Mouse (Mus musculus) lung, embryonic 15.5 days (tissue): ENCODE results near the gene Plrg1. TPM values are rescaled to one million over a fixed set of nuclear protein-coding genes. Genes with fewer than 3 reads are reported as not detected.

ENCODE experiments used
- ATAC-seq: fragments of 200-750 bp; cut with Nextera tagmentation; 2 replicates; pipeline ENCODE4 v1.8.0; 2017; ENCODE audit warnings: moderate number of reproducible peaks, borderline replicate concordance; ENCODE audit not compliant: low FRiP score, low TSS enrichment; ENCODE audit errors: extremely low read depth
- H3K27ac ChIP-seq: fragments of 300-500 bp; sonication (generic); 2 replicates; pipeline ENCODE4 v1.5.1; 2015; ENCODE audit warnings: moderate library complexity, mild to moderate bottlenecking, inconsistent platforms
- H3K27me3 ChIP-seq: fragments of 300-500 bp; sonication (generic); 2 replicates; pipeline ENCODE4 v1.6.1; 2015; ENCODE audit warnings: inconsistent platforms
- H3K36me3 ChIP-seq: fragments of 300-500 bp; sonication (generic); 2 replicates; pipeline ENCODE4 v1.6.1; 2015; ENCODE audit warnings: inconsistent platforms
- H3K4me1 ChIP-seq: fragments of 300-500 bp; sonication (generic); 2 replicates; pipeline ENCODE4 v1.6.1; 2015; ENCODE audit warnings: inconsistent platforms
- H3K4me2 ChIP-seq: fragments of 300-500 bp; sonication (generic); 2 replicates; pipeline ENCODE4 v1.6.1; 2015; ENCODE audit warnings: inconsistent platforms, mild to moderate bottlenecking, moderate library complexity
- H3K4me3 ChIP-seq: fragments of 300-500 bp; sonication (generic); 2 replicates; pipeline ENCODE4 v1.5.1; 2015; ENCODE audit warnings: mild to moderate bottlenecking, inconsistent platforms
- H3K9ac ChIP-seq: fragments of 300-500 bp; sonication (generic); 2 replicates; pipeline ENCODE4 v1.6.1; 2015; ENCODE audit warnings: inconsistent platforms
- H3K9me3 ChIP-seq: fragments of 300-500 bp; sonication (generic); 2 replicates; pipeline ENCODE4 v1.6.1; 2016; ENCODE audit warnings: inconsistent platforms
- WGBS: fragments of 180-500 bp; shearing (Covaris S2); methylation state at CpG from one replicate; pipeline ENCODE4 v1.1.7; 2015; 5-methylcytosine and 5-hydroxymethylcytosine counted together
- polyA plus RNA-seq: library from polyadenylated mRNA; unstranded; fragments of >200 nt; fragmentation: Nextera tagmentation; extraction: Ambion mirVana; gene quantifications from 2 replicates; pipeline ENCODE4 v1.2.1, GENCODE M21; 2015

Gene Plrg1
- polyA plus RNA-seq, 1 experiment from 2014 or later: 110 TPM

DNA sequence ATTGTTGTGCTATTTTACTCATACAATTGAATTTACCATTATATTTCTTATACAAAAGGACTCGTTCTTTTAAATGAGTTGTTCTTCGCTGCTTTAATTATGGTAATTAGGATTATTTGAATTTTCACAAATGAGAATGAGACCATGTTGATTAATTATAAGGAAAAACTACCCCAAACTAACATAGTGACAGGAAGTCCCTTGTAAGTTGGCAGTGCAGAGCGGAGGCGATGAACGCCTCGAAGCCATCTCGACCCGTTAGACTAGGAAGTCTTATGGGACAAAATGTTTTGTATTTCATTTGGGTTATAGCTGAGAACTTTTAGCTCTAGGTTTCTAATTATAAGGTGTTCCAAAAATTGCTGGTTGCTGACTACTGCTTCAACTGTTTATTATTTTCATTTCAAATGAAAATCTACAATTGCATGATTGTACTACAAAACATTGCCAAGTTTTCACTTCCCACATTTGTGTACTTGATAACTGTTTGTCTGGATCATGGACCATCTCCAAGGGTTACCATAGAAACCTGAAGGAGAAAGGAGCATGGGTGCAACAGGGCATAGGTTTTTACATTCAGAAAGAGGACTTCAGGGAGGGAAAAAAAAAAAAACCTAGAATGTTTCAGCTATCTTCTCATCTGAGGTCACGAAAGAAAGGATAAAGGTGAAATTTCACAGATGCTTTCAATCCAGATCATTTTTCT lies 27.6 kb upstream of the Plrg1 start:
- no peak overlapping the region for H3K4me3 ChIP-seq
- WGBS: 87% methylated on average over 9 of the region's 9 CpGs
- H3K4me1 ChIP-seq: no peaks in the 10 kb centered on the region
- H3K4me2 ChIP-seq: no peak overlapping the region
- H3K27ac ChIP-seq: no peak overlapping the region
- no peak for ATAC-seq
- H3K27me3 ChIP-seq: no peaks in the 10 kb centered on the region
- no peak overlapping the region for H3K9ac ChIP-seq
- H3K9me3 ChIP-seq: no peaks in the 10 kb centered on the region
- H3K36me3 ChIP-seq: no peaks in the 10 kb centered on the region

DNA sequence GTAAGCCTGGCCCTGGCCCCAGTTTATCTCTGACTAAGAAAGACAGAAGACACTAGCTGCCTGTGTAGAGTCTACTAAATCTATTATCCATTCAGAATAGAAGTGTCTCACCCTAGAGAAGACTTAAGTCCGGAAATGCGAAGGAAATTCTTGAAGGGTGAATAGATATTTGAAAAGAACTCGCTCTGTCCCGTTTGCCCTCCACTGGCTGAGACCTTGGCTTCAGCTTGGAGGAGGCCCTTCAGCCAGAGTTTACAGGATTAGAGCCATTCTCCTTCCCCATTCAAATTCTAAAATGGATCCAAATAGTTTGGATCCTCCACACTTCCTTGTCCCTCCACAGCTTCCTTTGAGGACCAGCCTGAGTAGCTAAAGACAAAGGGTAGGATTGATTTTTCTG lies 25.0 kb upstream of the Plrg1 start:
- ATAC-seq: no peak
- Histone ChIP-seq H3K4me1 (no peaks in the 10 kb centered on the region), H3K4me2 (no peak overlapping the region), H3K9me3 (no peaks in the 10 kb centered on the region), H3K36me3 (no peaks in the 10 kb centered on the region), H3K27ac (no peak overlapping the region), H3K9ac (no peak overlapping the region), H3K27me3 (no peaks in the 10 kb centered on the region), H3K4me3 (no peak overlapping the region)
- WGBS: 89% methylated on average over 4 of the region's 4 CpGs

- no peak overlapping the region for H3K9ac ChIP-seq
- H3K27ac ChIP-seq: no peak overlapping the region
- no peaks in the 10 kb centered on the region for H3K27me3 ChIP-seq
- no peaks in the 10 kb centered on the region for H3K9me3 ChIP-seq
- no peak overlapping the region for H3K4me2 ChIP-seq
- H3K36me3 ChIP-seq: no peaks in the 10 kb centered on the region
- H3K4me1 ChIP-seq: no peaks in the 10 kb centered on the region
- 54% methylated on average over 13 of the region's 13 CpGs for WGBS
- H3K4me3 ChIP-seq: no peak overlapping the region
- no peak for ATAC-seq
These were observed 22.5 kb upstream of the Plrg1 start for GRCm38 (mm10) chr3:83032746-83033308.

DNA sequence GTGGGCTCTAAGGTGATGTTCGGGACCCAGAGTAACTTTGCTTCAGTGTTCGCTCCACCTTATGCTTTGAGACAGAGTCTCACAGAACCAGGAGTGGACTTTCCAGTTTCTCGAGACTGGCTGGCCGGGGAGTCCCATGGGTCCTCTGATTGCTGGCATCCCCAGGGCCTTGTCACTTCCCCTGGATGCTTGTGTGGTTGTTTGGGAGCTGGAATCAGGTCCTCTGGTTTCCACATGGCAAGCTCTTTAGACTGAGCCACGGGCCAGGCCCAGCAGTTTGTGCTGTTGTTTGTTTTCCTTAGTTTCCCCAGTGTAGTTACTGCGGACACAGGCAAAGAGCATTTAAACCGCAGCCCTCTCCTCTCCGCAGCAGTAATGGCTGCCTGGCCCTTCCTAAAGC lies 21.5 kb upstream of the Plrg1 start:
- ATAC-seq: no peak
- Histone ChIP-seq H3K27ac (no peak overlapping the region), H3K27me3 (no peaks in the 10 kb centered on the region), H3K9ac (no peak overlapping the region), H3K9me3 (no peaks in the 10 kb centered on the region), H3K4me3 (no peak overlapping the region), H3K4me1 (no peaks in the 10 kb centered on the region), H3K36me3 (no peaks in the 10 kb centered on the region), H3K4me2 (no peak overlapping the region)
- 70% methylated on average over 8 of the region's 8 CpGs for WGBS

DNA sequence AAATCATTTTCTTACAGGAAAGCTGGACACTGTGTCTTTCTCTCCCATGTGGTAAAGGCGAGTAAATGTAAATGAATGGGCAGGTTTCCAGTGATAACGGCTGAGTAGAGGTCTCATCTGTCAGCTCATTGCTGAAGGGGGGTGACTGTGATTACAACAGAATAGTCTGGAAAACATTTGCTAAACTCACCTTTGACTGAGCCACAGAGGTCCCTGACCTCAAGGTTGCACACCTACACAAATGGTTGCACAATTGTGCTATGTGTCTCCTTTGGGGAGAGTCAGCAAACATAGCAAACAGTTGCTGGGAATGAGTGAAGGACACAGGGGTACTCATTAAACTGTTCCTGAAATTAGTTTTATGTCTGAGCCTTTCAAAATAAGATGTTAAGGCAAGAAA lies 16.5 kb upstream of the Plrg1 start:
- no peak for ATAC-seq
- no peak overlapping the region for H3K9ac ChIP-seq
- no peak overlapping the region for H3K4me3 ChIP-seq
- no peaks in the 10 kb centered on the region for H3K27me3 ChIP-seq
- 46% methylated on average over 2 of the region's 2 CpGs for WGBS
- H3K4me2 ChIP-seq: no peak overlapping the region
- H3K27ac ChIP-seq: no peak overlapping the region
- H3K4me1 ChIP-seq: no peaks in the 10 kb centered on the region
- no peaks in the 10 kb centered on the region for H3K36me3 ChIP-seq
- no peaks in the 10 kb centered on the region for H3K9me3 ChIP-seq

DNA sequence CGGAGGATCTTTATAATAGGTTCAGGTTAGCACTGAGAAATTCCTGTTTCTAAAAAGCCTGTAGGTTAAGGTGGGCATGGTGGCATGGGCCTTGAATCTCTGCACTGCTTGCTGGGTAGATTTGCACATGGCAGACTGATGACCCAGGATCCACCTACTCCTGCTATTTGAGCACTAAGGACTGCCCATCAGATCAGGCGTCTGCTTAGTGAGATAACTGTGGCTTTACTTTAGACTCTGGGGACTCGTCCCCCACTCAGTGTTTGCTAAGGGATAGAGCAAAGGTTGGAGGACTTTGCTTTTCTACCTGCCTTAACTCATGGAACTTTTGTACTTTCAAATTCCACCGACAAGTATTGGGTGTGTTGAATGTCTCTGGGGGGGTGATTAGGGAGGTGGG lies 15.7 kb upstream of the Plrg1 start:
- Histone ChIP-seq H3K36me3 (no peaks in the 10 kb centered on the region), H3K27me3 (no peaks in the 10 kb centered on the region), H3K4me2 (no peak overlapping the region), H3K27ac (no peak overlapping the region), H3K9me3 (no peaks in the 10 kb centered on the region), H3K9ac (no peak overlapping the region), H3K4me1 (no peaks in the 10 kb centered on the region), H3K4me3 (no peak overlapping the region)
- WGBS: 55% methylated on average over 4 of the region's 4 CpGs
- no peak for ATAC-seq

GRCm38 (mm10) chr3:83042451-83042850 lies 12.9 kb upstream of the Plrg1 start:
- Histone ChIP-seq H3K4me2 (no peak overlapping the region), H3K27me3 (no peaks in the 10 kb centered on the region), H3K9ac (no peak overlapping the region), H3K4me3 (no peak overlapping the region), H3K4me1 (no peaks in the 10 kb centered on the region), H3K27ac (no peak overlapping the region), H3K36me3 (no peaks in the 10 kb centered on the region), H3K9me3 (no peaks in the 10 kb centered on the region)
- 83% methylated on average over 5 of the region's 5 CpGs for WGBS
- no peak for ATAC-seq

GRCm38 (mm10) chr3:83046649-83047048 lies 8.7 kb upstream of the Plrg1 start:
- H3K27me3 ChIP-seq: no peaks in the 10 kb centered on the region
- 81% methylated on average over 11 of the region's 11 CpGs for WGBS
- no peaks in the 10 kb centered on the region for H3K4me1 ChIP-seq
- no peaks in the 10 kb centered on the region for H3K9me3 ChIP-seq
- no peak for ATAC-seq
- no peak overlapping the region for H3K4me3 ChIP-seq
- no peak overlapping the region for H3K27ac ChIP-seq
- no peak overlapping the region for H3K4me2 ChIP-seq
- no peak overlapping the region for H3K9ac ChIP-seq
- H3K36me3 ChIP-seq: no peaks in the 10 kb centered on the region

DNA sequence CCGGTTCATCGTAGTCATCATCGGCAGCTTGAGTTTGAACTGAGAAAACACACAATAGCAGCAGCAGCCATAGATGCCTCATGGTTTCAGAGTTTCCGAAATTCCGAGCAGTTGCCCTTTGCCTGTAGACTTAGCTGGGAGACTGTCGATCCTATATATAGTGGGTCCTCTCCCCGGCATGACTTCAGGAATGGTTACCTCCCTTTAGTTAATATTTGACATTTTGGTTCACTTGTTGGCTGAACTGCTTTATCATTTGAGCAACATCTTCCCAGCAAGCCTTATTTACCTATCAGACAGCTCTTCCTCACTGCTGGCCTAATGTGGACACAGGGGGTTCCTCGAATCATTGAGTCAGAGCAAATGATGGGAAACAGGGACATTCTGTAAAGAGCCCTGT lies 5.6 kb upstream of the Plrg1 start, which contains the start of gene Fgb:
Gene Fgb (minus strand): TSS at position 184 of the 400 bp plus-strand sequence.
- Histone ChIP-seq H3K9me3 (no peaks in the 10 kb centered on the region), H3K27ac (no peak within 1 kb of the TSS), H3K27me3 (no peaks in the 10 kb centered on the region), H3K4me1 (no peaks in the 10 kb centered on the region), H3K4me2 (no peak within 1 kb of the TSS), H3K4me3 (no peak within 1 kb of the TSS), H3K9ac (no peak within 1 kb of the TSS), H3K36me3 (no peaks in the 10 kb centered on the region)
- no peak for ATAC-seq
- 74% methylated on average over 8 of the region's 8 CpGs for WGBS

GRCm38 (mm10) chr3:83050661-83051060 lies 4.7 kb upstream of the Plrg1 start:
- Histone ChIP-seq H3K27me3 (no peaks in the 10 kb centered on the region), H3K4me1 (no peaks in the 10 kb centered on the region), H3K9ac (no peak overlapping the region), H3K36me3 (no peaks in the 10 kb centered on the region), H3K9me3 (no peaks in the 10 kb centered on the region), H3K4me3 (no peak overlapping the region), H3K27ac (no peak overlapping the region), H3K4me2 (no peak overlapping the region)
- no peak for ATAC-seq
- WGBS: 58% methylated on average over 5 of the region's 5 CpGs

GRCm38 (mm10) chr3:83052102-83052501 lies 3.2 kb upstream of the Plrg1 start:
- ATAC-seq: no peak
- Histone ChIP-seq H3K4me3 (no peak overlapping the region), H3K4me1 (peaks cover 9% of the 10 kb centered on the region), H3K27ac (no peak overlapping the region), H3K4me2 (no peak overlapping the region), H3K9me3 (no peaks in the 10 kb centered on the region), H3K36me3 (peaks cover 3% of the 10 kb centered on the region), H3K9ac (no peak overlapping the region), H3K27me3 (no peaks in the 10 kb centered on the region)
- WGBS: 73% methylated on average over 5 of the region's 5 CpGs

GRCm38 (mm10) chr3:83053126-83053525 lies 2.2 kb upstream of the Plrg1 start:
- H3K9me3 ChIP-seq: no peaks in the 10 kb centered on the region
- no peak overlapping the region for H3K9ac ChIP-seq
- WGBS: 85% methylated on average over 7 of the region's 7 CpGs
- H3K27me3 ChIP-seq: no peaks in the 10 kb centered on the region
- H3K27ac ChIP-seq: no peak overlapping the region
- no peak for ATAC-seq
- H3K36me3 ChIP-seq: peaks cover 9% of the 10 kb centered on the region
- no peak overlapping the region for H3K4me3 ChIP-seq
- H3K4me2 ChIP-seq: no peak overlapping the region
- peaks cover 9% of the 10 kb centered on the region for H3K4me1 ChIP-seq
